Mouse (Mus musculus): ENCODE measurements around the gene Kcne3. TPM values are rescaled to one million over a fixed set of nuclear protein-coding genes. Genes with fewer than 3 reads are reported as not detected.
A peak's percentile ranks its signal among the peaks of the same experiment; 100 is the strongest.

Kcne3 gene
- total and polyA plus RNA-seq, 2 experiments = 1.6 to 4.5 TPM

GRCm38 (mm10) chr7:100215976-100216375 is 39.7 kb downstream of the Kcne3 start:
- H3K4me1 ChIP-seq (ENCODE audit: control insufficient read depth, insufficient read depth, low read length) = no peaks in the 10 kb centered on the region
- TF ChIP-seq POLR2A (IDR thresholded peaks at IDR 0.05; ENCODE audit: extremely low read depth, insufficient read depth, low read length) (no peak), CTCF (IDR thresholded peaks at IDR 0.05; ENCODE audit: low read depth, low read length) (no peak)
- peak; percentile 8 for DNase-seq (ENCODE audit: extremely low read depth, low read depth, low spot score)
- H3K79me2 ChIP-seq (ENCODE audit: control insufficient read depth, insufficient read depth, low read length) = no peaks in the 10 kb centered on the region
- H3K4me3 ChIP-seq (ENCODE audit: insufficient read depth, low read depth, low read length) = no peak overlapping the region
- no peak overlapping the region for H3K9ac ChIP-seq (ENCODE audit: low read depth, low read length)
- no peak overlapping the region for H3K27ac ChIP-seq (replicated peaks; ENCODE audit: insufficient read depth, low read depth, low read length)
- no peaks in the 10 kb centered on the region for H3K36me3 ChIP-seq (ENCODE audit: control insufficient read depth, insufficient read depth, low read length)
- 0 out of 2 replicates have a peak, but pooled peaks cover 3% of the 10 kb centered on the region for H3K27me3 ChIP-seq (ENCODE audit: control insufficient read depth, insufficient read depth, low read length)
- 68% methylated on average over 10 of the region's 10 CpGs for WGBS

GRCm38 (mm10) chr7:100216601-100217565 is 40.6 kb downstream of the Kcne3 start:
- Histone ChIP-seq H3K79me2 (ENCODE audit: control insufficient read depth, insufficient read depth, low read length) (no peaks in the 10 kb centered on the region), H3K4me3 (ENCODE audit: insufficient read depth, low read depth, low read length) (no peak overlapping the region), H3K36me3 (ENCODE audit: control insufficient read depth, insufficient read depth, low read length) (no peaks in the 10 kb centered on the region), H3K27ac (replicated peaks; ENCODE audit: insufficient read depth, low read depth, low read length) (no peak overlapping the region), H3K4me1 (ENCODE audit: control insufficient read depth, insufficient read depth, low read length) (no peaks in the 10 kb centered on the region), H3K27me3 (ENCODE audit: control insufficient read depth, insufficient read depth, low read length) (no peaks in the 10 kb centered on the region), H3K9ac (ENCODE audit: low read depth, low read length) (no peak overlapping the region)
- no peak for DNase-seq (ENCODE audit: extremely low read depth, low read depth, low spot score)
- WGBS = 81% methylated on average over 9 of the region's 9 CpGs
- TF ChIP-seq POLR2A (IDR thresholded peaks at IDR 0.05; ENCODE audit: extremely low read depth, insufficient read depth, low read length) (no peak), CTCF (IDR thresholded peaks at IDR 0.05; ENCODE audit: low read depth, low read length) (no peak)

DNA sequence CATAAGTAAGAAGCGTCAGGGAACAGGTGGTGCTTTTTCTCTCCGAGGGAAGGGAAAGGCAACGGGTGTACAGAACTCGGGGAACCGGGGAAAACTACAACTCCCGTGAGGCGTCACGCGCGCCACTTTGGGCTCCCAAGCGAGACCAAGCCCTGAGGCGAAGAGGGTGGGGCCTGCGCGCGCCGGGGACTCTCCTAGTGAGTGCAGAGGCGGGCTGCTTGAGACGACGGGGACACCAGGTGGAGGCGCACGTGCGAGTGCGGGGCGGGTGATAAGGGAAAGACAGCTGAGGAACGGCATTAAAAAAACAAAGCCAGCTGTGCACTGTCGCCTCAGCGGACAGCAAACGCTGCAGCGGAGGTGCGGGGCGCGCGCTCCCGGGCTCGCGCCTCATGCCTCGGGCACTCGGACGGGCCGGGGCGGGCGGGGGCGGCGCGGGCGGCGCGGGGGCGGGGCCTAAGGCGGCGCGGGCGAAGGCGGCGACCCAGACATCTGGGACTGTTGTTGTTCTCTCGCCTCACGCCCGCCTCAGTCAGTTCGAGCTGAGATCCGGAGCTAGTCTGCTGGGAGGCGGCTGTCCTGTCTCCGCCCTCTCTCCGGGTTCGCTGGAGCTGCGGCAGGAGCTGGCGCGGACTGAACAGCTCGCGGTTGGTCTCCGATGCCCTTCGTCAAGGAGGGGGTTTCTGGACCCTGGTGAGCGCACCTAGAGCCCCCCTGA is 51.0 kb downstream of the Kcne3 start, which contains the start of gene Pgm2l1:
Gene Pgm2l1, plus strand, starts transcription at position 237 of the 718 bp plus-strand sequence.
- Histone ChIP-seq H3K27ac (replicated peaks; ENCODE audit: insufficient read depth, low read depth, low read length) (peak within 1 kb of the TSS; percentile 72), H3K27me3 (ENCODE audit: control insufficient read depth, insufficient read depth, low read length) (no peaks in the 10 kb centered on the region), H3K4me3 (ENCODE audit: insufficient read depth, low read depth, low read length) (peak within 1 kb of the TSS; percentile 68), H3K9ac (ENCODE audit: low read depth, low read length) (peak within 1 kb of the TSS; percentile 87), H3K4me1 (ENCODE audit: control insufficient read depth, insufficient read depth, low read length) (peaks cover 7% of the 10 kb centered on the region), H3K36me3 (ENCODE audit: control insufficient read depth, insufficient read depth, low read length) (no peaks in the 10 kb centered on the region), H3K79me2 (ENCODE audit: control insufficient read depth, insufficient read depth, low read length) (no peaks in the 10 kb centered on the region)
- peak; percentile 79; the same call in 1 of the 2 replicates for TF ChIP-seq POLR2A (IDR thresholded peaks at IDR 0.05; ENCODE audit: extremely low read depth, insufficient read depth, low read length)
- no peak for TF ChIP-seq CTCF (IDR thresholded peaks at IDR 0.05; ENCODE audit: low read depth, low read length)
- under 1% methylated on average over 61 of the region's 72 CpGs for WGBS
- DNase-seq (ENCODE audit: extremely low read depth, low read depth, low spot score) = peak; percentile 82

DNA sequence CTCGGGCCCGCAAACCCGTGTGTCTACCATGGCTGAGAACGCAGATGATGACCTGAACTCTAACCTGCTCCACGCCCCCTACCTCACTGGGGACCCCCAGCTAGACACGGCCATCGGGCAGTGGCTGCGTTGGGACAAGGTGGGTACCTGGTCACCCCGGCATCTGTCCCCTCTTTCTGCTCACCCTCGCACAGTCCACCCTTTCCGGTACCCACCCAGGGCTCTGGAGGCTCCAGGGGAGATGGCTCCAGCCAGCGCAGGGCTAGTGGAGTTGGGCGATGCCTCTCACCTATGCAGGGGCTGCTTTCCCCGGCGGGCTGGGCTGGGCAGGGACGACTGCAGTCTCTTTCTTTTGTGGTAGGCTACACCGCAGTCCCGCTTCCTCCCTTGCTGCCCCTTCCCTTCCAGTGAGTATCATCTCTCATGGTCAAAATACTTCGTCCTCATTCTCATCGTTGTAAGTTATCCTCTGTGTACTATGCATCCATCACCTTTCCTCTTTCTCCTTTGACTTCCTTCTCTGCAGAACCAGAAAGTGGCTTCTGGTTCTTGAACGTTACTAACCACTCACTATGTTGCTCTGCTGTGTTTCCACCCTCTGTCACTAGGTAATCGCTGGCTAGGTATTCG is 51.7 kb downstream of the Kcne3 start:
- Histone ChIP-seq H3K4me3 (ENCODE audit: insufficient read depth, low read depth, low read length) (peak overlapping the region; percentile 68), H3K27ac (replicated peaks; ENCODE audit: insufficient read depth, low read depth, low read length) (peak overlapping the region; percentile 49), H3K4me1 (ENCODE audit: control insufficient read depth, insufficient read depth, low read length) (peaks cover 7% of the 10 kb centered on the region), H3K9ac (ENCODE audit: low read depth, low read length) (peak overlapping the region; percentile 87), H3K36me3 (ENCODE audit: control insufficient read depth, insufficient read depth, low read length) (no peaks in the 10 kb centered on the region), H3K27me3 (ENCODE audit: control insufficient read depth, insufficient read depth, low read length) (no peaks in the 10 kb centered on the region), H3K79me2 (ENCODE audit: control insufficient read depth, insufficient read depth, low read length) (no peaks in the 10 kb centered on the region)
- WGBS = 10% methylated on average over 23 of the region's 23 CpGs
- no peak for DNase-seq (ENCODE audit: extremely low read depth, low read depth, low spot score)
- no peak for TF ChIP-seq CTCF (IDR thresholded peaks at IDR 0.05; ENCODE audit: low read depth, low read length)
- no peak for TF ChIP-seq POLR2A (IDR thresholded peaks at IDR 0.05; ENCODE audit: extremely low read depth, insufficient read depth, low read length)

GRCm38 (mm10) chr7:100228957-100229356 is 52.7 kb downstream of the Kcne3 start:
- H3K79me2 ChIP-seq (ENCODE audit: control insufficient read depth, insufficient read depth, low read length) = no peaks in the 10 kb centered on the region
- TF ChIP-seq CTCF (IDR thresholded peaks at IDR 0.05; ENCODE audit: low read depth, low read length) (no peak), POLR2A (IDR thresholded peaks at IDR 0.05; ENCODE audit: extremely low read depth, insufficient read depth, low read length) (no peak)
- H3K9ac ChIP-seq (ENCODE audit: low read depth, low read length) = no peak overlapping the region
- no peak overlapping the region for H3K4me3 ChIP-seq (ENCODE audit: insufficient read depth, low read depth, low read length)
- no peaks in the 10 kb centered on the region for H3K36me3 ChIP-seq (ENCODE audit: control insufficient read depth, insufficient read depth, low read length)
- no peaks in the 10 kb centered on the region for H3K27me3 ChIP-seq (ENCODE audit: control insufficient read depth, insufficient read depth, low read length)
- peaks cover 7% of the 10 kb centered on the region for H3K4me1 ChIP-seq (ENCODE audit: control insufficient read depth, insufficient read depth, low read length)
- no peak for DNase-seq (ENCODE audit: extremely low read depth, low read depth, low spot score)
- 83% methylated on average over 3 of the region's 3 CpGs for WGBS
- H3K27ac ChIP-seq (replicated peaks; ENCODE audit: insufficient read depth, low read depth, low read length) = no peak overlapping the region

All from liver, adult 2 months (tissue).